Mouse (Mus musculus) leukemia stem cell, adult 10-12 weeks (primary cell): ENCODE data around the gene Morn1. TPM values are rescaled to one million over a fixed set of nuclear protein-coding genes. Genes with fewer than 3 reads are reported as not detected.

ENCODE experiments used
- polyA plus RNA-seq: library from polyadenylated mRNA; stranded (reverse); fragments of >175 nt; gene quantifications from 2 replicates; pipeline ENCODE4 v1.2.3, GENCODE M21; 2012; ENCODE audit warnings: low replicate concordance

The Morn1 gene
- 1.5 and 1.7 TPM in 2 replicates for polyA plus RNA-seq

GRCm38 (mm10) chr4:155086108-155087024 lies at the start of gene Morn1, which contains the start of gene Rer1:
Morn1 (plus strand) TSS chr4:155086577.
Rer1 (minus strand) TSS chr4:155086382.

GRCm38 (mm10) chr4:155056724-155057123 lies 29.7 kb upstream of the Morn1 start, which contains the start of gene Plch2:
Plch2 (minus strand) TSS chr4:155056784.

GRCm38 (mm10) chr4:155066834-155067522 lies 19.4 kb upstream of the Morn1 start, which contains the start of gene Pex10:
Pex10 (plus strand) TSS chr4:155067016.

Other genes with a start within 250 kb of the Morn1 start
- gene Ttc34, start 249.1 kb upstream of the Morn1 start, polyA plus RNA-seq, result not detected in 2 replicates
- gene Mmel1, start 217.0 kb upstream of the Morn1 start, polyA plus RNA-seq, result 0.24 TPM in 1 of 2 replicates, not detected in the other
- gene Fam213b, start 187.4 kb upstream of the Morn1 start, polyA plus RNA-seq, result 3.5 and 11.7 TPM in 2 replicates
- gene Tnfrsf14, start 158.0 kb upstream of the Morn1 start, polyA plus RNA-seq, result 12.7 and 106 TPM in 2 replicates
- 2.0 and 6.4 TPM in 2 replicates for gene Hes5, start 125.7 kb upstream of the Morn1 start, polyA plus RNA-seq
- 17.1 and 43.8 TPM in 2 replicates for gene Pank4, start 122.5 kb upstream of the Morn1 start, polyA plus RNA-seq
- gene Plch2, start 29.8 kb upstream of the Morn1 start, polyA plus RNA-seq, result 0.08 and 0.10 TPM in 2 replicates
- gene Pex10, start 19.6 kb upstream of the Morn1 start, polyA plus RNA-seq, result 12.5 and 16.8 TPM in 2 replicates
- gene Rer1, start 195 bp upstream of the Morn1 start, polyA plus RNA-seq, result 36.1 and 45.6 TPM in 2 replicates
- 17.0 and 22.5 TPM in 2 replicates for gene Ski, start 136.0 kb downstream of the Morn1 start, polyA plus RNA-seq
- gene Faap20, start 163.2 kb downstream of the Morn1 start, polyA plus RNA-seq, result 18.1 and 24.8 TPM in 2 replicates